Mouse (Mus musculus): ENCODE measurements at regions not wholly inside any gene's neighbourhood (a gene's known extent, or its start where the extent isn't known, plus 50 kb on each side); places are given as distances from the start of the nearest gene placed in this dataset.

DNA sequence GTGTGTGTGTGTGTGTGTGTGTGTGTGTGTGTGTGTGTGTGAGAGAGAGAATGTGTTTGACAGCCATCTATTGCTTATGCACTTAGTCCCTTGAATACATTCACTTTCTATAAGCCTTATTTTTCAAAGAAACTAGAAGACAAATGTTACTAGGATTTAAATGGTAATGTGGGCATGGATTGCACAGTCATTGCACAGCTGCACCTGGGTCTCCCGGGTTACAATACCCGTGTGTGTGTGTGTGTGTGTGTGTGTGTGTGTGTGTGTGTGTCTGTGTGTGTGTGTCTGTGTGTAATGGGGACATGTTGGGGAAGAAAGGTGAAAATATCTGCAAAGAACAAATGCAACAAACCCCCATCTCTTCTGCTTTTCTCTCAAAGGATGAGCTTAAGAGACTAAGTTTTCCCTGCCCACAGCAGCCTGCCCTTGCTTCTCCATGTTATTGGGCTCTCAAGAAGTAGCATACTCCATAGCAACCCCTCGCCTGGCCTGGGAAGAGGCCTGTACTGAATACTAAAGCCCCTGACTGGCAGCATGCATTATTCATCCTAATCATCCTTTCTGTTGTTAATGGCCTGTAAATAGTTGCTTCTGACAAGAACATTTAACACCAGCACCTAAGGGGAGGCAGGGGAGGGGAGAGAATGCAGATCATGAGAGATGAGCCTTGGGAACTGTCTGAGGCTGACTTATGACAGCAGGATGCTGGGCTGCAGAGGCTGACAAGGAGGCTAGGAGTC is 467.8 kb upstream of the Mctp2 start:
- Histone ChIP-seq H3K27ac (ENCODE audit: control insufficient read depth, low read depth, low read length) (no peak overlapping the region), H3K79me2 (ENCODE audit: control insufficient read depth, insufficient read depth, low read length, poor library complexity) (no peaks in the 10 kb centered on the region), H3K4me3 (ENCODE audit: control insufficient read depth in 1 of 2, insufficient read depth in 1 of 2, low read depth in 2 of 2, low read length in 2 of 2) (no peak overlapping the region), H3K27me3 (ENCODE audit: control insufficient read depth in 1 of 2, insufficient read depth in 2 of 2, low read length in 2 of 2) (no peaks in the 10 kb centered on the region), H3K9me3 (replicated peaks; ENCODE audit: insufficient read depth, low read length) (no peaks in the 10 kb centered on the region), H3K36me3 (ENCODE audit: control insufficient read depth in 1 of 2, insufficient read depth in 2 of 2, low read length in 2 of 2) (no peaks in the 10 kb centered on the region), H3K4me1 (ENCODE audit: control insufficient read depth in 1 of 2, insufficient read depth in 2 of 2, low read length in 2 of 2) (no peaks in the 10 kb centered on the region), H3K9ac (ENCODE audit: control insufficient read depth, low read depth, low read length, poor library complexity, severe bottlenecking) (no peak overlapping the region)
- no peak for DNase-seq (ENCODE audit: low read depth, low spot score)
- TF ChIP-seq ZKSCAN1 (IDR thresholded peaks at IDR 0.05; ENCODE audit: low read depth, low read length) (no peak), POLR2AphosphoS5 (IDR thresholded peaks at IDR 0.05; ENCODE audit: borderline replicate concordance, low read depth, low read length) (no peak), E2F4 (IDR thresholded peaks at IDR 0.05; ENCODE audit: borderline replicate concordance, low read depth, low read length) (no peak), NELFE (IDR thresholded peaks at IDR 0.05; ENCODE audit: low read depth, low read length) (no peak), ZMIZ1 (IDR thresholded peaks at IDR 0.05; ENCODE audit: low read depth, low read length) (no peak), POLR2A (IDR thresholded peaks at IDR 0.05; ENCODE audit: control insufficient read depth in 1 of 2, insufficient read depth in 1 of 2, low read depth in 1 of 2, low read length in 2 of 2, poor library complexity in 1 of 2) (no peak), CHD1 (IDR thresholded peaks at IDR 0.05; ENCODE audit: low read depth, low read length) (no peak), NRF1 (IDR thresholded peaks at IDR 0.05; ENCODE audit: insufficient read depth, low read depth, low read length, poor library complexity, severe bottlenecking) (no peak)

DNA sequence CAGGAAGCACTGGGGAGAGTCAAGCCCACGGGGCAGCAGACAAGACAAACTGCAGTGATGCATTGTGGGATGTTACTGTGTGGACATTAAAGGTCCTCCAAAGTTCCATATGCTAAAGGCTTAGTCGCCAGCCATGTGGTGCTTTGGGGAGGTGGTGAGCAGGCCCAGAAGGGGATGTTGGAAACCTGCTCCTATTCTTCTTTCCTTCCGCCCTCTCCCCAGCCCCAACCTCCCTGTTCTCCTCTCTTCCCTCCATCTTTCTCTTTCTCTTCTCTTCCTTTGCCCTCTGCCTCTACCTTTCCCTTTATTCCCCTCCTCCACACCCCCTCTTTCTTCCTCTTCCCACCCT is 468.3 kb upstream of the Mctp2 start:
- Histone ChIP-seq H3K9ac (ENCODE audit: control insufficient read depth, low read depth, low read length, poor library complexity, severe bottlenecking) (no peak overlapping the region), H3K79me2 (ENCODE audit: control insufficient read depth, insufficient read depth, low read length, poor library complexity) (no peaks in the 10 kb centered on the region), H3K4me3 (ENCODE audit: control insufficient read depth in 1 of 2, insufficient read depth in 1 of 2, low read depth in 2 of 2, low read length in 2 of 2) (no peak overlapping the region), H3K4me1 (ENCODE audit: control insufficient read depth in 1 of 2, insufficient read depth in 2 of 2, low read length in 2 of 2) (no peaks in the 10 kb centered on the region), H3K27me3 (ENCODE audit: control insufficient read depth in 1 of 2, insufficient read depth in 2 of 2, low read length in 2 of 2) (no peaks in the 10 kb centered on the region), H3K27ac (ENCODE audit: control insufficient read depth, low read depth, low read length) (no peak overlapping the region), H3K36me3 (ENCODE audit: control insufficient read depth in 1 of 2, insufficient read depth in 2 of 2, low read length in 2 of 2) (no peaks in the 10 kb centered on the region), H3K9me3 (replicated peaks; ENCODE audit: insufficient read depth, low read length) (no peaks in the 10 kb centered on the region)
- no peak for DNase-seq (ENCODE audit: low read depth, low spot score)
- no peak for TF ChIP-seq GATA1 (IDR thresholded peaks at IDR 0.05; ENCODE audit: low read depth, low read length)
- TF ChIP-seq POLR2A (IDR thresholded peaks at IDR 0.05; ENCODE audit: control insufficient read depth in 1 of 2, insufficient read depth in 1 of 2, low read depth in 1 of 2, low read length in 2 of 2, poor library complexity in 1 of 2): no peak
- no peak for TF ChIP-seq ELF1 (IDR thresholded peaks at IDR 0.05; ENCODE audit: low read depth, low read length)
- TF ChIP-seq POLR2AphosphoS5 (IDR thresholded peaks at IDR 0.05; ENCODE audit: borderline replicate concordance, low read depth, low read length): no peak
- no peak for TF ChIP-seq MAZ (IDR thresholded peaks at IDR 0.05; ENCODE audit: low read depth, low read length)
- TF ChIP-seq MXI1 (IDR thresholded peaks at IDR 0.05; ENCODE audit: low read depth, low read length): no peak
- no peak for TF ChIP-seq TAL1 (IDR thresholded peaks at IDR 0.05; ENCODE audit: low read length)
- no peak for TF ChIP-seq ZKSCAN1 (IDR thresholded peaks at IDR 0.05; ENCODE audit: low read depth, low read length)
- TF ChIP-seq POLR2AphosphoS2 (IDR thresholded peaks at IDR 0.05; ENCODE audit: low read length): no peak
- TF ChIP-seq GABPA (IDR thresholded peaks at IDR 0.05; ENCODE audit: low read depth, low read length): no peak
- TF ChIP-seq ZNF384 (IDR thresholded peaks at IDR 0.05; ENCODE audit: low read depth, low read length): no peak
- TF ChIP-seq JUND (IDR thresholded peaks at IDR 0.05; ENCODE audit: low read depth, low read length): no peak
- no peak for TF ChIP-seq E2F4 (IDR thresholded peaks at IDR 0.05; ENCODE audit: borderline replicate concordance, low read depth, low read length)
- TF ChIP-seq HCFC1 (IDR thresholded peaks at IDR 0.05; ENCODE audit: low read depth, low read length): no peak
- TF ChIP-seq MAFK (IDR thresholded peaks at IDR 0.05; ENCODE audit: borderline replicate concordance, low read depth, low read length): no peak
- no peak for TF ChIP-seq SMC3 (IDR thresholded peaks at IDR 0.05; ENCODE audit: low read depth, low read length)
- no peak for TF ChIP-seq BHLHE40 (IDR thresholded peaks at IDR 0.05; ENCODE audit: borderline replicate concordance, low read depth, low read length)

All from MEL (cell line).